Mouse (Mus musculus) neural tube, embryonic 12.5 days (tissue): ENCODE measurements at regions not wholly inside any gene's neighbourhood (a gene's known extent, or its start where the extent isn't known, plus 50 kb on each side); places are given as distances from the start of the nearest gene placed in this dataset.

Source experiments
- ATAC-seq: fragments of 200-750 bp; cut with Nextera tagmentation; 2 replicates; pipeline ENCODE4 v1.8.0; 2017; ENCODE audit warnings: low read depth, mild to moderate bottlenecking, moderate TSS enrichment, moderate library complexity; ENCODE audit not compliant: low FRiP score
- H3K27ac ChIP-seq: fragments of 300-500 bp; sonication (generic); 2 replicates; pipeline ENCODE4 v1.5.1; 2016
- H3K27me3 ChIP-seq: fragments of 300-500 bp; sonication (generic); replicated peaks from 2 replicates; pipeline ENCODE4 v1.6.1; 2016; ENCODE audit warnings: mild to moderate bottlenecking
- H3K36me3 ChIP-seq: fragments of 300-500 bp; sonication (generic); 2 replicates; pipeline ENCODE4 v1.6.1; 2016; ENCODE audit warnings: mild to moderate bottlenecking
- H3K4me1 ChIP-seq: fragments of 300-500 bp; sonication (generic); 2 replicates; pipeline ENCODE4 v1.6.1; 2016
- H3K4me2 ChIP-seq: fragments of 300-500 bp; sonication (generic); replicated peaks from 2 replicates; pipeline ENCODE4 v1.6.1; 2016; ENCODE audit warnings: mild to moderate bottlenecking
- H3K4me3 ChIP-seq: fragments of 300-500 bp; sonication (generic); 2 replicates; pipeline ENCODE4 v1.5.1; 2016
- H3K9ac ChIP-seq: fragments of 300-500 bp; sonication (generic); 2 replicates; pipeline ENCODE4 v1.6.1; 2016; ENCODE audit warnings: mild to moderate bottlenecking
- H3K9me3 ChIP-seq: fragments of 300-500 bp; sonication (generic); 2 replicates; pipeline ENCODE4 v1.6.1; 2016; ENCODE audit warnings: mild to moderate bottlenecking
- WGBS: fragments of 180-500 bp; shearing (Covaris S2); methylation state at CpG from one replicate; pipeline ENCODE4 v1.1.7; 2016; 5-methylcytosine and 5-hydroxymethylcytosine counted together

DNA sequence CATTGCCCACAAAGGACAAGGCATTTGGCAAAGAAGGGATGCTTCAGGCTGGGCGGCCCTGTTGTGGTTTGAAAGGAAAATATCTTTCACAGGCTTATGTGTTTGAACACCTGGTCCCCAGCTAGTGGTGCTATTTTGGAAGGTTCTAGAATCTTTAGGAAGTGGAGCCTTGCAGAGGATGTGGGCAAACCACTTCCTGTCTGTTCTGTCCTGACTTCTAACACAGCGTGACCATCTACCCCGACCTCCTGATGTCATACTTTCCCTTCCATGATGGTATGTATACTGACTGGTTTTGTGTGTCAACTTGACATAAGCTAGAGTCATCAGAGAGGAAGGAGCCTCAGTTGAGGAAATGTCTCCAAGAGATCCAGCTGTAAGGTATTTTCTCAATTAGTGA is 97.2 kb upstream of the Cops8 start:
- no peak overlapping the region for H3K4me2 ChIP-seq
- H3K9me3 ChIP-seq = no peaks in the 10 kb centered on the region
- H3K36me3 ChIP-seq = no peaks in the 10 kb centered on the region
- WGBS = 88% methylated on average over 3 of the region's 3 CpGs
- H3K27ac ChIP-seq = no peak overlapping the region
- peaks cover 8% of the 10 kb centered on the region; the same call in 1 of the 2 replicates for H3K4me1 ChIP-seq
- H3K4me3 ChIP-seq = no peak overlapping the region
- no peak overlapping the region for H3K9ac ChIP-seq
- H3K27me3 ChIP-seq = no peaks in the 10 kb centered on the region
- no peak for ATAC-seq

DNA sequence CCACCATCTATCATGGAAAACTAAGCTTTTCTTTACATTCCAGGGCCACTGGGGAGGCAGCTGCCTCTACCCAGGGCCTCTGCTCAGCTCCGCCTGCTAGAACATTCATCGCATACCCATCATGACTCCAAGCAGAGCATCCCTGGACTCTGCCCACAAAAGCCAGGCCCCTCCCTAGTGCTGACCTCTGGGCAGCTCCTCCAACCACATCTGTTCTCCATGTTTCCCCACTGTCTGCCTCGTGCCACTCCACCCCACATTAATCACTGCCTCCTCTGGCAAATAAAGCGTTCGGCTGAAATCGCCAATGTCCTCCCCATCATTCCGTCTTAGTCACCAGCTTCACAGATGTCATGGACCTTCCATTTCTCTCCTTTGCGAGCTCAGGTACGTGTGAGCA is 96.2 kb upstream of the Cops8 start:
- Histone ChIP-seq H3K27ac (no peak overlapping the region), H3K27me3 (no peaks in the 10 kb centered on the region), H3K4me3 (no peak overlapping the region), H3K9me3 (no peaks in the 10 kb centered on the region), H3K9ac (no peak overlapping the region), H3K4me1 (peaks cover 8% of the 10 kb centered on the region; the same call in 1 of the 2 replicates), H3K4me2 (no peak overlapping the region), H3K36me3 (no peaks in the 10 kb centered on the region)
- WGBS = 61% methylated on average over 9 of the region's 9 CpGs
- ATAC-seq = no peak

DNA sequence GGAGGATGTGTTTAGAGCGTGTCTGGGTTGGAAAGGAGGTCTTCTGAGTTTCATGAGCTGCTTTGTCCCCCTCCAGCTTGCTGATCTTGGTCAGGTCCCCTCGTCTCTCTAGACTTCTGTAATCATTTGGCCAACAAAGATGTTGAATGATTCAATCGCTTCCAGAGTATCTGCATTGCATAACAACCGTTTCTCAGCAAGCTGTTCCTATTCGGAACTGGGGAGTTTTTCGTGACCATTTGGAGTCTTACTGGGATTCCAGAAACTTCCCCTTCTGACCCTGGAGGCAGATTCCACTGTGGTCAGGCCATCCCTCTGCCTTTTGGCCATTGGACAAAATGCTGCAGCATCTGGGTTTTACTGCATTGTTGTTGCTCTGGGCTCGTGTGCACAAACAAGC is 93.4 kb upstream of the Cops8 start:
- WGBS = 83% methylated on average over 7 of the region's 7 CpGs
- H3K4me1 ChIP-seq = peaks cover 8% of the 10 kb centered on the region; the same call in 1 of the 2 replicates
- no peak overlapping the region for H3K9ac ChIP-seq
- H3K9me3 ChIP-seq = no peaks in the 10 kb centered on the region
- no peak for ATAC-seq
- no peaks in the 10 kb centered on the region for H3K36me3 ChIP-seq
- no peaks in the 10 kb centered on the region for H3K27me3 ChIP-seq
- no peak overlapping the region for H3K4me3 ChIP-seq
- H3K4me2 ChIP-seq = no peak overlapping the region
- no peak overlapping the region for H3K27ac ChIP-seq

DNA sequence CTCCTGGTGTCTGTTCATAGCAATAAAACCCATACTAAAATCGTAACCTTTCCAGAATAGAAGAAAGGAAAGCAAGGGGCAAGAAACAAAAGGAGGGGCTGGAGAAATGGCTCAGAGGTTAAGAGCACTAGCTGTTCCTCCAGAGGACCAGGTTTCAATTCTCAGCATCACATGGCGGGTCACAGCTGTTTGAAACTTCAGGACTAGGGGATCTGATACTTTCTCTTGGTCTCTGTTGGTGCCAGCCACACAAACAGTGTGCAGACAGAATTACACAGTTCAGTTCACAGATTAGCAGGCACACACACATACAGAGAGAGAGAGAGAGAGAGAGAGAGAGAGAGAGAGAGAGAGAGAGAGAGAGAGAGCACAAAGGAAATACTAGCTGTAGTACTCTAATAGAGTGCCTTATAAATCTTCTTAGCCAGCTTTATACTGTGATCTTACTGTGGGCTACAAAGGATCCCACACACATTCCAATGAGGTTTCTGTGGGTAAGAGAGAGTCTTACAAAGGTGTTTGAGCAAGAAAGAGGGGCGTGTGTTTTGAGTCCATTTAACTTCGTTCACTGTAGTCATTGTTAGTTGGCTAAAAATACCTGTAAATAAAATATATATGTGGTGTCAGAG is 89.2 kb upstream of the Cops8 start:
- 52% methylated on average over 4 of the region's 4 CpGs for WGBS
- no peak overlapping the region for H3K4me3 ChIP-seq
- no peak for ATAC-seq

DNA sequence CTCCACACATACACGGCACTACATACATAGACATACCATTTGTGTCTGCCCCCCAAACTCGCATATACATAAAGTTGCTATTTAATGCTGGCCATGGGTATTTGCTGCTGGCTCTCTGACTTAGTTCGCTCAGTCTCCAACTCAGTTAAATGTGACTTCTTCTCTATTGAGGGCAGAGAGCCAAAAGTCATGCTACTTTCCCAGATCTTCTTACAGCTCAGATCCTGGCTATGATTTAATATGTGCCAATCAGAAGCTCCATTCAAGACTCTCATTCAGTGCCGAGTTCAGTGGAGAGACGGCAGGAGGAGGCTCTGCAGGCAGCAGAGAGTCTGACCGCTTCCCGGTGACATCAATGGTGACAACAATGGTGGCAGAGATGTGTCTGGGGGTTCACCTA is 88.6 kb upstream of the Cops8 start:
- Histone ChIP-seq H3K9ac (no peak overlapping the region), H3K4me1 (0 out of 2 replicates have a peak, but pooled peaks cover 5% of the 10 kb centered on the region), H3K36me3 (no peaks in the 10 kb centered on the region), H3K4me2 (no peak overlapping the region), H3K27me3 (no peaks in the 10 kb centered on the region), H3K4me3 (no peak overlapping the region), H3K27ac (no peak overlapping the region), H3K9me3 (no peaks in the 10 kb centered on the region)
- ATAC-seq = no peak
- WGBS = 78% methylated on average over 7 of the region's 7 CpGs

More for the DNA sequence above, 89.2 kb upstream of the Cops8 start:
- Histone ChIP-seq H3K9ac (no peak overlapping the region), H3K27me3 (no peaks in the 10 kb centered on the region), H3K36me3 (no peaks in the 10 kb centered on the region), H3K27ac (no peak overlapping the region), H3K9me3 (no peaks in the 10 kb centered on the region), H3K4me1 (no peaks in the 10 kb centered on the region), H3K4me2 (no peak overlapping the region)

DNA sequence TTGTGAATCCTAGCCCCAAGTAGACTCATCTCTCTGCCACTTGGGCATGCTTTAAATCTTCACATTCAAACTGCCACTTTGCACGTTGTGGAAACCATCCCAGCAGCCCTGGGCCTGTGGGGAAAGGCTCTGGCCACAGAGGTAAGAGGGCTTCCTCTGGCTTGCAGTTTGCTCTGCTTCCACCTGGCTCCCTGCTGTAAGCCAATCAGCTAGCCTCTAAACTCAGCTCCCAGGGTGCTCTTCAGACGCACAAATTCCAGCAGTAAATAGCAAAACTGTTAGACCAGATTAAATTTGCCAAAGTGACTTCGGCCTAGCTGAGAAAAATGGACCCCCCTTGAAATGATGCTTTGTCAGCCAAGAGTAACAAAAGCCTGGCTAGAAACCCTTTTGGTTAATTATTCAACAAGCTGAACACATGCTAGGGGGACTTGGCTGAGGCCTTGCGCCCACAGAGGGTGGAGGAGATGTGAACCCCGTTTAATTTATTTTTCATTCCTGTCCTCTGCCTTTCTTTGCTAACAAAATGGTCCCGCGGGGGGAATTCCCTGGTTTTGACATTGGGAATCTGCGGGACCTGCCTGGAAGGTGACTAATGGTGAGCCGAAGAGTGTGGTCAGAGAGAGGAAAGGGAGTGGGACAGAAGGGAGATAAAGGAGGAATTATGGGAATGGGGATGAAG is 84.1 kb upstream of the Cops8 start:
- H3K9me3 ChIP-seq = no peaks in the 10 kb centered on the region
- H3K4me3 ChIP-seq = no peak overlapping the region
- no peak for ATAC-seq
- no peak overlapping the region for H3K27ac ChIP-seq
- no peaks in the 10 kb centered on the region for H3K36me3 ChIP-seq
- no peak overlapping the region for H3K9ac ChIP-seq
- H3K4me2 ChIP-seq = no peak overlapping the region
- H3K27me3 ChIP-seq = no peaks in the 10 kb centered on the region
- peaks cover 9% of the 10 kb centered on the region; the same call in 1 of the 2 replicates for H3K4me1 ChIP-seq
- 48% methylated on average over 9 of the region's 9 CpGs for WGBS

DNA sequence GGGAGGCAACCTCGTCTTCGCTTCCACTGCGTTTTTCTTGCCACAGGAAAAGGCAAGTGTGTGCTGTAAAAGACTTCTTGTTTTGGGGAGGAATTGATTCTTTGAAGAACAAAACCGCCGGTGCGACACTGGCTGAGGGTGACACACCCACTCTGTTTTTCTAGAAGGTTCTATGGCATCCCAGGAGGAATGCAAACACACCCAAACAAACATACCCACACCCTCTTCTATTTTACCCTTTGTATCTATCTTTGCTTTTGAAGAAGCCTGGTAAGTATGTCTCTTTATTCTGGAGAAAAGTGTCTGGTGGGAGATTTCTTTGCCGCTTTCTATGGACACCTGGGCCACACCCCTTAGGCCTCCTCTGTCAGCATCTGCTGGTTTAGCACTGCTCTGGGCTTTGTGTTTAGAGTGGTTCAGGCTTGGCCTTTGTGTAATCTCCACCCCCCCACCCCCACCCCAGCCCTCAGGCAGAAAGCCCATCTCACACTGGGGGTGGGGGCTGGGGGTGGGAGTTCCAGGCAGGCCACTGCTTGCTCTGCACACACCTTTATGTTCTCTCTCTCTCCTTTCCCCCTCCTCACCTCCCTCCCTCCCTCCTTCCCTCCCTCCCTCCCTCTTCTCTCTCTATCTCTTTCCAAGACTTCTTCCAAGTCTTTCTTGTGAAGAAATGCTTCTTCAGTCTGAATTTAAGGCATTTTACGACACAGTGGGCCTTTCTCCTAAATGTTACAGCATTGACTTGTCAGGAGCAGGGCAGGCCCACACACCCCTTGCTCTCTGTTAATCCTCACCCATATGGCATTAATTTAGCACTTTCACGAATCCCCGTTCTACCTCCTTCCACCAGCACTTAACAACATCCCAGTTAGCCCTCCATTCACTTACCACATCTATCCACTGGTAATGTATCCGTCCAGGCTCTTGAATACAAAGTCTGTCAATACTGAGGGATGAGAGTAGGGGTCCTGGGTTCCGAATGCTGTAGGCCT is 83.2 kb upstream of the Cops8 start:
- H3K4me3 ChIP-seq = no peak overlapping the region
- WGBS = 73% methylated on average over 12 of the region's 12 CpGs
- ATAC-seq = no peak
- no peaks in the 10 kb centered on the region for H3K9me3 ChIP-seq
- no peak overlapping the region for H3K4me2 ChIP-seq
- no peak overlapping the region for H3K9ac ChIP-seq
- no peaks in the 10 kb centered on the region for H3K36me3 ChIP-seq
- H3K27me3 ChIP-seq = no peaks in the 10 kb centered on the region
- H3K4me1 ChIP-seq = peaks cover 9% of the 10 kb centered on the region; the same call in 1 of the 2 replicates
- H3K27ac ChIP-seq = no peak overlapping the region

DNA sequence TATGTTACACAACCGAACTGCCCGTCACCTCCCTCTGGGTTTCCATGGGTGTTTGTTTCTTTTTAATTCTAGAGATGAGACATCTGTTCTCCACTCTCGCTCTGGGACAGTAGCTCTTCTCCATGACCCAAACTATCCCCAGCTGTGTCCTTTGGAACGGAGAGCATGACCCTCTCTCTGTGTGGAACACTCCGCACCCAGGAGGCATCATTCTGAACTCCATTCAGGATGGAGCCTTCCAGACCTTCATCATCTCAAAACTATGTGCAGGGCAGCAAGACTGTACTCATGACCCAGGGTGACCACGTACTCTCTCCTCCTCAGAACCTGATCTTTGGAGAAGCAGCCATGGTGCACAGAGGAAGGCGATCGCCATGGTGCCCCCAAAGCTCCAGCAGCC is 80.5 kb upstream of the Cops8 start:
- Histone ChIP-seq H3K27me3 (no peaks in the 10 kb centered on the region), H3K9ac (no peak overlapping the region), H3K4me1 (peaks cover 9% of the 10 kb centered on the region; the same call in 1 of the 2 replicates), H3K4me2 (no peak overlapping the region), H3K27ac (no peak overlapping the region), H3K9me3 (no peaks in the 10 kb centered on the region), H3K4me3 (no peak overlapping the region), H3K36me3 (no peaks in the 10 kb centered on the region)
- ATAC-seq = no peak
- 93% methylated on average over 8 of the region's 8 CpGs for WGBS

DNA sequence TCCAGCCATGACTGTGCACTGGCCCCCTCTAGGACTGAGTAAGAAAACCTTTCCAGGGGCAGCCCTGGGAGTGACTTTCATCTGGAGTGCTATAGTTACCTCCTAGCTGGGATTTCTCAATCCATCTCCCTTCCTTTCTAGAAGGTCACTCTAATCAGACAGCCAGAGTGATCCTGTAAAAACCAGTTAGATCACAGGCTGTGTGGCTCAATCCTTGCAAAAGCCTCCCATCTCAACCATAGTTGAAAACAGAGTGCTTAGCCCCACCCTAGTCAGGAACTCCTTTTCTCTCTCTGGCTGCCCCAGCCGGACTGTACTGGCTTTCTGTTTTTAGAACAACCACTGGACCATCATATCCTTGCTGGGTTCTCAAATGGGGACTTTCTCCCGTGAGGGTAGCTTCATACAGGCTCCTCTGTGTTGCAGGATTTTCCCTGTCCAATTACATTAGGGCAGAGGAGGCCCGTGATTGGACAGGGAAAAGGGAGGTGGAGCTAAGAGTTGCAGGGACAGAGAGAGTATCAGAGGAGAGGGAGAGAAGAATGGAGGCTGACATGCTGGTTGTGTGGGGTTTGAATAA is 78.0 kb upstream of the Cops8 start:
- Histone ChIP-seq H3K27me3 (no peaks in the 10 kb centered on the region), H3K36me3 (no peaks in the 10 kb centered on the region), H3K27ac (no peak overlapping the region), H3K4me1 (no peaks in the 10 kb centered on the region; the same call in 1 of the 2 replicates), H3K9ac (no peak overlapping the region), H3K9me3 (peaks cover 1% of the 10 kb centered on the region; the same call in 1 of the 2 replicates), H3K4me3 (no peak overlapping the region), H3K4me2 (no peak overlapping the region)
- 39% methylated on average over 3 of the region's 3 CpGs for WGBS
- ATAC-seq = no peak

DNA sequence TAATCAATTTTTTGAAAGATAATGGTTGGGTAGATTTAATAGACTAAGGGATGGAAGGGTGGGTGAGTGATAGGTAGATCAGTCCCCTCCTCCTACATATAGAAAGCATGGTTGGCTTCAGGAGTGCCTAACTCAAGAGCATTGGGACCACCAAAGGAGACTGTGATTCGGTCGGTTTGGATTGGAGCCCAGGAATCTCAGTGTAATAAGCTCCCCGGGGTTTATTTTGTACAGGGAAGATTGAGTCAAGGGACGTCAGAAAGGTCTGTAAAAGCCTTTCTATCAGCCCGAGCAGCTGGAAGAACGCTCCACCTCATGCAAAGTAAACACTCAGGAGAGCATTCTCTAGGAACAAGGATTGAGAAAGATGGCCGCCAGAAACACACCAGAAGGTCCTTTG is 76.5 kb upstream of the Cops8 start:
- H3K9ac ChIP-seq = no peak overlapping the region
- WGBS = 82% methylated on average over 7 of the region's 7 CpGs
- no peak overlapping the region for H3K4me2 ChIP-seq
- H3K9me3 ChIP-seq = peaks cover 4% of the 10 kb centered on the region; the same call in 1 of the 2 replicates
- no peak overlapping the region for H3K4me3 ChIP-seq
- H3K36me3 ChIP-seq = no peaks in the 10 kb centered on the region
- ATAC-seq = no peak
- no peaks in the 10 kb centered on the region for H3K27me3 ChIP-seq
- H3K4me1 ChIP-seq = no peaks in the 10 kb centered on the region
- H3K27ac ChIP-seq = no peak overlapping the region

DNA sequence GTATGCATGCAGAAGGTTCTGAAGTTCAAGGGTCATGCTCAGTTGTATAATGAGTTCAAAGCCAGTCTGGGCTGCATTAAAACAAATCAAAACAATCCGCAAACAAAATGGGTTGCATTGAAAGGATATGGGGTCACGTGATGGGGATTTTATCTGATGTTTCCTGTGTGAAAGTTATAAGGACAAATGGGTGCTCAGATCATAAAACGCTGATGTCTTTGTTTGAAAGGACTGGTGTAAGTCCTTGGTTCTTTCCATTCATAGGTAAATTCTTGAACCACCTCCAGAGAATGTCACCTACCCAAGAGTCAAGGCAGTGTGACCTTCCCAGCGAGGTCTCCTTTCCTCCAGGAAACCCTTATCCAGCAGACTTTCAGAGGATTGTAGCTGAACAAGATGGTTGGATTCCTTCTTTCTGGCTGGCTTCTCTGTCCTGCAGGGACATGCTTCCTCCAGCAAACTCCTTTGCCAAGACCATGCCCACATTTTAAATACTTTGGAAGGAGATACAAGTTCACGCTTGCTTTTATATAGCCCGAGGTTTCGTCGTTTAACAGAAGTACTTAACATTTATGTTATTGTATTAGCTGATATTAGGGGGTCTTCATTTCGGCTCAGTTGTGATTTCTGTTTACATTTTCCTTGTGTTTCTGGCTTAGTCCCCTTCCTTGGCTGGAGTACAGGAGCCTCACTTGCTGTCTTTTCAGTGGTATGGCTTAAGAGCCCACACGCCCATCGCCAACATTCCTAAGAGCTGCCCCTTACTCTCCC is 74.6 kb upstream of the Cops8 start:
- H3K27ac ChIP-seq = no peak overlapping the region
- no peak overlapping the region for H3K9ac ChIP-seq
- H3K4me2 ChIP-seq = no peak overlapping the region
- no peak overlapping the region for H3K4me3 ChIP-seq
- no peak for ATAC-seq
- H3K36me3 ChIP-seq = no peaks in the 10 kb centered on the region
- WGBS = 82% methylated on average over 11 of the region's 11 CpGs
- no peaks in the 10 kb centered on the region for H3K27me3 ChIP-seq
- no peaks in the 10 kb centered on the region for H3K4me1 ChIP-seq
- peaks cover 4% of the 10 kb centered on the region; the same call in 1 of the 2 replicates for H3K9me3 ChIP-seq
